Mouse (Mus musculus) liver, embryonic 14.5 days (tissue): ENCODE data around the gene Pde11a. TPM values are rescaled to one million over a fixed set of nuclear protein-coding genes. Genes with fewer than 3 reads are reported as not detected.

ENCODE experiments used
- ATAC-seq: fragments of 200-750 bp; cut with Nextera tagmentation; 2 replicates; pipeline ENCODE4 v1.8.0; 2017; ENCODE audit warnings: moderate number of reproducible peaks, mild to moderate bottlenecking, moderate library complexity; ENCODE audit not compliant: insufficient read depth
- DNase-seq, 3 experiments: peaks; one replicate each; pipeline ENCODE4 v3.0.0-alpha.2; 2012 to 2013; ENCODE audit warnings: low read depth in 3 of 3, low spot score in 3 of 3
- H3K27ac ChIP-seq: fragments of 300-500 bp; sonication (generic); 2 replicates; pipeline ENCODE4 v1.5.1; 2014; ENCODE audit warnings: moderate library complexity, mild to moderate bottlenecking, control low read depth, inconsistent platforms
- H3K27me3 ChIP-seq: fragments of 300-500 bp; sonication (generic); 2 replicates; pipeline ENCODE4 v1.6.1; 2014; ENCODE audit warnings: mild to moderate bottlenecking, low read length, moderate library complexity; ENCODE audit not compliant: control insufficient read depth, insufficient read depth
- H3K36me3 ChIP-seq: fragments of 300-500 bp; sonication (generic); replicated peaks from 2 replicates; pipeline ENCODE4 v1.6.1; 2014; ENCODE audit warnings: low read depth; ENCODE audit not compliant: control insufficient read depth, insufficient read depth
- H3K4me1 ChIP-seq, 2 experiments: fragments of 200-500 bp in 1 of 2; fragments of 300-500 bp in 1 of 2; sonication (generic) in 1 of 2; replicated peaks; 2 replicates each; pipeline ENCODE4 v1.6.1; 2012 to 2014; ENCODE audit warnings: antibody characterized with exemption in 1 of 2, inconsistent platforms in 1 of 2, low read length in 1 of 2; ENCODE audit not compliant: control insufficient read depth in 2 of 2, insufficient read depth in 2 of 2
- H3K4me2 ChIP-seq: fragments of 300-500 bp; sonication (generic); 2 replicates; pipeline ENCODE4 v1.6.1; 2014; ENCODE audit warnings: low read depth, mild to moderate bottlenecking, control low read depth, moderate library complexity
- H3K4me3 ChIP-seq, 2 experiments: fragments of 200-500 bp in 1 of 2; fragments of 300-500 bp in 1 of 2; sonication (generic) in 1 of 2; 2 replicates each; pipeline ENCODE4 v1.5.1; 2012 to 2014; ENCODE audit warnings: low read depth in 2 of 2, low read length in 2 of 2, mild to moderate bottlenecking in 2 of 2, control low read depth in 1 of 2, inconsistent platforms in 1 of 2, moderate library complexity in 1 of 2; ENCODE audit not compliant: insufficient read depth in 1 of 2
- H3K9ac ChIP-seq: fragments of 300-500 bp; sonication (generic); replicated peaks from 2 replicates; pipeline ENCODE4 v1.6.1; 2014; ENCODE audit warnings: mild to moderate bottlenecking, control low read depth, moderate library complexity
- H3K9me3 ChIP-seq: fragments of 300-500 bp; sonication (generic); 2 replicates; pipeline ENCODE4 v1.6.1; 2016; ENCODE audit warnings: low read length, mixed read lengths; ENCODE audit not compliant: control insufficient read depth
- CTCF ChIP-seq: IDR thresholded peaks from 2 replicates; pipeline ENCODE4 v1.5.1; 2016; ENCODE audit warnings: antibody characterized with exemption, low read depth, control low read depth
- EP300 ChIP-seq: IDR thresholded peaks from 2 replicates; pipeline ENCODE4 v1.6.1; 2016; ENCODE audit warnings: antibody characterized with exemption, low read depth
- WGBS: fragments of 180-500 bp; shearing (Covaris S2); extraction: QIAGEN DNeasy Blood & Tissue Kit; methylation state at CpG from one replicate; pipeline ENCODE4 v1.1.7; 2014; ENCODE audit not compliant: insufficient replicate concordance; 5-methylcytosine and 5-hydroxymethylcytosine counted together
- polyA plus RNA-seq, 2 experiments: library from polyadenylated mRNA; depleted of rRNA in 1 of 2; stranded (reverse) in 1 of 2; unstranded in 1 of 2; fragments of >200 nt; fragmentation: Nextera tagmentation in 1 of 2; extraction: Ambion mirVana in 1 of 2; gene quantifications; 2 replicates each; pipeline versions ENCODE4 v1.2.1 to v1.2.3; 2012 to 2014

Gene Pde11a
- polyA plus RNA-seq, 2 experiments: 0.01 TPM; not detected in 1

- TF ChIP-seq EP300: no peak
- TF ChIP-seq CTCF: no peak
- Histone ChIP-seq H3K4me1 (no peaks in the 10 kb centered on the region), H3K9me3 (no peaks in the 10 kb centered on the region), H3K4me2 (no peak overlapping the region), H3K36me3 (no peaks in the 10 kb centered on the region), H3K9ac (no peak overlapping the region), H3K4me3 (no peak overlapping the region), H3K27ac (no peak overlapping the region), H3K27me3 (no peaks in the 10 kb centered on the region)
- 47% methylated on average over 9 of the region's 9 CpGs for WGBS
- no peak for DNase-seq
- ATAC-seq: no peak
These were observed 238.0 kb downstream of the Pde11a start for GRCm38 (mm10) chr2:76100597-76100996.

DNA sequence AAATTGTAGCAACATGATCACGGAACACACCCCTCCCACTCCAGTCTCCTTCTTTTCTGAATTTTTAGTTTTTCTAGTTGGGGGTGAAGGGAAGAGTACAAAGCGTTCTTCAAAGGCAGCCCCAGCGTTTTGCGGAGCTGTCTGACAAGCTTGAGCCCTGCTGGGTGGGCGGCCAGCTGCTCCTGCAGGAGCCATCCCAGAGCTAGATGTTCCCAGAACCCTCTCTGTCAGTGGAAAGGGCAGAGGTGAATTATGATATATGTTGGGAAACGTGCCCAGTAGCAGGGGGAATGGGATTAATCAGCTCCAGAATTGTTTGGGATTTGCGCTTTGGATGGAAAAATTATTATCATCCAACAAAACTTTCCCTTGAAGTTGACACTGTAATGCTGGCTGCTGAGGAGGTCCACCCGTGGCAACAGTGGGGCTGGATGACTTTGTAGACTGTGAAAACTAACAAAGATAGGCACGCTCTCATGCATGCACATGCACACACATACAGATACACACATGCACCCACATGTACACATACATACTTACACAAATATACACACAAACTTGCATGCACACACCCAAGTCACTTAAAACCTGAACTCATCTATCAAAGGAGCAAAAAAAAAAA is 238.7 kb downstream of the Pde11a start:
- ATAC-seq (no peak), DNase-seq (no peak)
- no peak overlapping the region for H3K4me3 ChIP-seq
- no peaks in the 10 kb centered on the region for H3K36me3 ChIP-seq
- no peak overlapping the region for H3K9ac ChIP-seq
- TF ChIP-seq CTCF: no peak
- TF ChIP-seq EP300: no peak
- no peaks in the 10 kb centered on the region for H3K9me3 ChIP-seq
- H3K4me1 ChIP-seq: no peaks in the 10 kb centered on the region
- 66% methylated on average over 9 of the region's 9 CpGs for WGBS
- no peak overlapping the region for H3K4me2 ChIP-seq
- H3K27me3 ChIP-seq: no peaks in the 10 kb centered on the region
- H3K27ac ChIP-seq: no peak overlapping the region

DNA sequence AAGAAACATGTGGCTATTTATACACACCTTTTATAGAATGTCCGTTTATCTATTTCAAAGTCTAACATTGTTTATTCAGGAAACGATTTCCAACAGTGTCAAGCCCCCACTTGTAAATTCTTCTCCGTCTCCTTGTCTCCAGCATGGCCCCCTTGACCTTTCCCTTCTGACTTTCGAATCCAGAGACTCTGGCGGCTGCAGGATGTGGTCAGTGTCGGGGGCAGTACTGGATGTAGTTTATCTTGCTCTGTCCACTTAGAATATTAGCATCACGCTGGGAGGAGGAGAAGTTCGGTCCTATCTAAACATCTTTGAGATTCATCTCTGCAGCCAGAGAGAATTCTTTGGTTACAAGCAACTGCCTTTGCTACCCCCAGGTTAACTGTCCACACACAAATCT is 240.2 kb downstream of the Pde11a start:
- Histone ChIP-seq H3K36me3 (no peaks in the 10 kb centered on the region), H3K9ac (no peak overlapping the region), H3K4me3 (no peak overlapping the region), H3K4me2 (no peak overlapping the region), H3K27ac (no peak overlapping the region), H3K4me1 (no peaks in the 10 kb centered on the region), H3K9me3 (no peaks in the 10 kb centered on the region), H3K27me3 (no peaks in the 10 kb centered on the region)
- DNase-seq (no peak), ATAC-seq (no peak)
- 23% methylated on average over 8 of the region's 8 CpGs for WGBS
- TF ChIP-seq EP300 (no peak), CTCF (no peak)

GRCm38 (mm10) chr2:76097847-76098246 is 240.7 kb downstream of the Pde11a start:
- DNase-seq: no peak
- Histone ChIP-seq H3K4me1 (no peaks in the 10 kb centered on the region), H3K4me3 (no peak overlapping the region), H3K27me3 (no peaks in the 10 kb centered on the region), H3K4me2 (no peak overlapping the region), H3K9me3 (no peaks in the 10 kb centered on the region), H3K36me3 (no peaks in the 10 kb centered on the region), H3K9ac (no peak overlapping the region), H3K27ac (no peak overlapping the region)
- WGBS: 54% methylated on average over 7 of the region's 7 CpGs
- no peak for TF ChIP-seq EP300
- TF ChIP-seq CTCF: no peak
- ATAC-seq: no peak

- ATAC-seq: no peak
- no peaks in the 10 kb centered on the region for H3K36me3 ChIP-seq
- H3K4me2 ChIP-seq: no peak overlapping the region
- TF ChIP-seq CTCF (no peak), EP300 (no peak)
- H3K9me3 ChIP-seq: no peaks in the 10 kb centered on the region
- H3K4me3 ChIP-seq: no peak overlapping the region
- no peak overlapping the region for H3K9ac ChIP-seq
- H3K27me3 ChIP-seq: no peaks in the 10 kb centered on the region
- no peaks in the 10 kb centered on the region for H3K4me1 ChIP-seq
- H3K27ac ChIP-seq: no peak overlapping the region
- no peak for DNase-seq
- WGBS: 64% methylated on average over 8 of the region's 8 CpGs
These were observed 241.3 kb downstream of the Pde11a start for GRCm38 (mm10) chr2:76097284-76097683.
